Mouse (Mus musculus) ES-Bruce4 (cell line): Measurements from ENCODE around the gene Clptm1. TPM values are rescaled to one million over a fixed set of nuclear protein-coding genes. Genes with fewer than 3 reads are reported as not detected.

ENCODE experiments used
- H3K27ac ChIP-seq: 2 replicates; pipeline ENCODE4 v1.5.1; 2012; ENCODE audit warnings: low read length, inconsistent platforms; ENCODE audit not compliant: insufficient read depth
- H3K27me3 ChIP-seq: 2 replicates; pipeline ENCODE4 v1.6.1; 2012; ENCODE audit warnings: mild to moderate bottlenecking, low read length, inconsistent platforms; ENCODE audit not compliant: control insufficient read depth, poor library complexity, insufficient read depth, severe bottlenecking
- H3K36me3 ChIP-seq: 2 replicates; pipeline ENCODE4 v1.6.1; 2012; ENCODE audit warnings: inconsistent platforms, mild to moderate bottlenecking, low read length, moderate library complexity; ENCODE audit not compliant: control insufficient read depth, poor library complexity, insufficient read depth, severe bottlenecking
- H3K4me1 ChIP-seq: one replicate; pipeline ENCODE4 v1.8.1; 2011; ENCODE audit warnings: low read length; ENCODE audit not compliant: control insufficient read depth, insufficient read depth
- H3K4me3 ChIP-seq: 2 replicates; pipeline ENCODE4 v1.5.1; 2011; ENCODE audit warnings: low read depth, mild to moderate bottlenecking, low read length
- H3K9ac ChIP-seq: 2 replicates; pipeline ENCODE4 v1.6.1; 2012; ENCODE audit warnings: low read depth, mild to moderate bottlenecking, inconsistent platforms; ENCODE audit not compliant: poor library complexity, severe bottlenecking
- H3K9me3 ChIP-seq: replicated peaks from 2 replicates; pipeline ENCODE4 v1.6.1; 2012; ENCODE audit warnings: mild to moderate bottlenecking, low read length, inconsistent platforms; ENCODE audit not compliant: control insufficient read depth, poor library complexity, insufficient read depth, severe bottlenecking
- CTCF ChIP-seq: IDR thresholded peaks from one replicate; pipeline ENCODE4 v1.8.1; 2011; ENCODE audit warnings: low read depth, low read length
- EP300 ChIP-seq: IDR thresholded peaks from 2 replicates; pipeline ENCODE4 v1.6.1; 2011; ENCODE audit warnings: low read depth, low read length; ENCODE audit not compliant: insufficient read depth
- POLR2A ChIP-seq: IDR thresholded peaks from one replicate; pipeline ENCODE4 v1.8.1; 2011; ENCODE audit warnings: low read length; ENCODE audit not compliant: insufficient read depth
- polyA plus RNA-seq: library from polyadenylated mRNA; stranded (reverse); fragments of >200 nt; gene quantifications from 2 replicates; pipeline ENCODE4 v1.2.4, GENCODE M21; 2011; ENCODE audit warnings: low read depth; ENCODE audit not compliant: missing spikeins, insufficient read depth, insufficient read length

The Clptm1 gene
- polyA plus RNA-seq, 1 experiment = 52.7 TPM

GRCm38 (mm10) chr7:19629361-19629734 lies 35.5 kb downstream of the Clptm1 start, which contains the start of gene Relb:
Relb (minus strand) TSS chr7:19629438.
- peak within 1 kb of the TSS; percentile 72 for H3K9ac ChIP-seq
- peak within 1 kb of the TSS; percentile 95 for H3K4me3 ChIP-seq
- H3K4me1 ChIP-seq = no peaks in the 10 kb centered on the region
- H3K27ac ChIP-seq = 0 out of 2 replicates have a peak within 1 kb of the TSS, but pooled peaks have one; percentile 17
- peak; percentile 16 for TF ChIP-seq POLR2A
- TF ChIP-seq EP300 = 0 out of 2 replicates have a peak, but pooled peaks have one; percentile 16
- TF ChIP-seq CTCF = no peak
- no peaks in the 10 kb centered on the region for H3K9me3 ChIP-seq
- H3K27me3 ChIP-seq = no peaks in the 10 kb centered on the region
- H3K36me3 ChIP-seq = no peaks in the 10 kb centered on the region; the same call in none of the 2 replicates

- peak overlapping the region; percentile 95 for H3K4me3 ChIP-seq
- H3K9me3 ChIP-seq = no peaks in the 10 kb centered on the region
- TF ChIP-seq EP300 = 0 out of 2 replicates have a peak, but pooled peaks have one; percentile 3
- TF ChIP-seq CTCF = no peak
- no peak for TF ChIP-seq POLR2A
- H3K36me3 ChIP-seq = no peaks in the 10 kb centered on the region; the same call in none of the 2 replicates
- H3K9ac ChIP-seq = peak overlapping the region; percentile 72
- H3K4me1 ChIP-seq = no peaks in the 10 kb centered on the region
- no peaks in the 10 kb centered on the region for H3K27me3 ChIP-seq
- 0 out of 2 replicates have a peak overlapping the region, but pooled peaks have one; percentile 17 for H3K27ac ChIP-seq
Observed at GRCm38 (mm10) chr7:19628536-19629360, 36.1 kb downstream of the Clptm1 start.

GRCm38 (mm10) chr7:19628192-19628535 lies 36.7 kb downstream of the Clptm1 start:
- Histone ChIP-seq H3K27me3 (no peaks in the 10 kb centered on the region), H3K36me3 (no peaks in the 10 kb centered on the region; the same call in 1 of the 2 replicates), H3K9me3 (no peaks in the 10 kb centered on the region), H3K9ac (0 out of 2 replicates have a peak overlapping the region, but pooled peaks have one; percentile 8), H3K4me1 (no peaks in the 10 kb centered on the region), H3K27ac (peak overlapping the region; percentile 1; the same call in 1 of the 2 replicates), H3K4me3 (peak overlapping the region; percentile 53)
- TF ChIP-seq EP300 (no peak), POLR2A (no peak), CTCF (no peak)

GRCm38 (mm10) chr7:19627721-19628120 lies 37.1 kb downstream of the Clptm1 start:
- no peak for TF ChIP-seq EP300
- no peak for TF ChIP-seq POLR2A
- no peak for TF ChIP-seq CTCF
- Histone ChIP-seq H3K9me3 (no peaks in the 10 kb centered on the region), H3K9ac (peak overlapping the region; percentile 8; the same call in 1 of the 2 replicates), H3K4me1 (no peaks in the 10 kb centered on the region), H3K27ac (peak overlapping the region; percentile 1; the same call in 1 of the 2 replicates), H3K4me3 (peak overlapping the region; percentile 53), H3K27me3 (no peaks in the 10 kb centered on the region), H3K36me3 (no peaks in the 10 kb centered on the region)

GRCm38 (mm10) chr7:19623433-19623832 lies 41.4 kb downstream of the Clptm1 start:
- Histone ChIP-seq H3K4me3 (no peak overlapping the region), H3K9ac (no peak overlapping the region), H3K4me1 (no peaks in the 10 kb centered on the region), H3K27me3 (no peaks in the 10 kb centered on the region), H3K9me3 (no peaks in the 10 kb centered on the region), H3K27ac (no peak overlapping the region), H3K36me3 (no peaks in the 10 kb centered on the region)
- TF ChIP-seq CTCF = no peak
- no peak for TF ChIP-seq EP300
- no peak for TF ChIP-seq POLR2A

- H3K9me3 ChIP-seq = no peaks in the 10 kb centered on the region
- H3K27ac ChIP-seq = no peak overlapping the region
Observed at GRCm38 (mm10) chr7:19622241-19622640, 42.6 kb downstream of the Clptm1 start.

More at GRCm38 (mm10) chr7:19622241-19622640, 42.6 kb downstream of the Clptm1 start:
- Histone ChIP-seq H3K36me3 (no peaks in the 10 kb centered on the region), H3K4me3 (no peak overlapping the region), H3K27me3 (no peaks in the 10 kb centered on the region), H3K9ac (no peak overlapping the region), H3K4me1 (no peaks in the 10 kb centered on the region)
- no peak for TF ChIP-seq POLR2A
- no peak for TF ChIP-seq CTCF
- TF ChIP-seq EP300 = no peak
